Mouse (Mus musculus) adipocyte (in vitro differentiated cells): ENCODE measurements around the gene Adora3.

ENCODE experiments used
- DNase-seq: peaks from one replicate; pipeline ENCODE4 v3.0.0-alpha.2; 2016; ENCODE audit warnings: low spot score

The Adora3 gene

GRCm38 (mm10) chr3:105932240-105933071 lies 61.8 kb downstream of the Adora3 start, which contains the start of gene I830077J02Rik:
TSS of gene I830077J02Rik (minus strand) at chr3:105932664.
- no peak for DNase-seq

- no peak for DNase-seq
Observed at GRCm38 (mm10) chr3:105933926-105934325, 63.3 kb downstream of the Adora3 start.

GRCm38 (mm10) chr3:105935033-105935432 lies 64.4 kb downstream of the Adora3 start:
- peak; percentile 92 for DNase-seq

- DNase-seq, result no peak
Observed at GRCm38 (mm10) chr3:105936111-105936510, 65.5 kb downstream of the Adora3 start.

- no peak for DNase-seq
Observed at GRCm38 (mm10) chr3:105951348-105951747, 80.7 kb downstream of the Adora3 start.

- DNase-seq, result peak; percentile 18
Observed at GRCm38 (mm10) chr3:105957235-105957634, 86.6 kb downstream of the Adora3 start.

GRCm38 (mm10) chr3:105958204-105958603 lies 87.5 kb downstream of the Adora3 start:
- peak; percentile 38 for DNase-seq
